Mouse (Mus musculus): ENCODE data around the gene Rplp1.

- TF ChIP-seq CTCF (IDR thresholded peaks at IDR 0.05; ENCODE audit: control insufficient read depth, insufficient read depth, insufficient replicate concordance, low read depth, low read length) (no peak), POLR2A (IDR thresholded peaks at IDR 0.05; ENCODE audit: control insufficient read depth, low read depth, low read length) (no peak)
These were observed 2.6 kb upstream of the Rplp1 start for GRCm38 (mm10) chr9:61916986-61917385.

All from testis, adult 2 months (tissue).